12 mouse cellular contexts compared by ENCODE assay signal in the genomic region with DNA sequence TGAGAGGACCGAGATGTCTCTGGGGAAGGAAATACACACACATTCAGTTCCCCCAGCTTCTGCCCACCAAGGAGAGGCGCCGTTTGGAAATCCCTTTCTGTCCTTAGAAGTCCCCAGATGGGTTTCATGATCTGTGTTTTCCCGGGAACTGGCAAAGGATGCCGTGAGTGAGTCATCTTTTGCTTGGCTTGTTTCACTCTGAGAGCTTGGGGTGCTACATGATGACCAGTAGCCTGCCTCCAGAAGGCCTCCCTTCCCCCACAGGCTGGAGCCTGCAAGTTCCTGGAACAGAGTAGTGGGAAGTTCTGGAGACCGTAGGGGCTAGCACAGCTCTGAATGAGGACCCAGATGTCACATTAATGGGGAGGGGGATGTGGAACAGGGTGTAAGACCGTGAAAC. TPM values are rescaled to one million over a fixed set of nuclear protein-coding genes. Genes with fewer than 3 reads are reported as not detected.
A peak's percentile ranks its signal among the peaks of the same experiment; 100 is the strongest.
DNase-seq lines count a peak whose midpoint lies in the region; ATAC-seq and TF ChIP-seq lines count a peak whose summit lies in the region.
"Had no signal": no experiment of that assay in that cellular context is flagged by ENCODE, and none has a peak within 500 bp of the region (broad histone marks: within the 10 kb centered on the region; RNA-seq: fewer than 3 reads in every experiment).

No protein-coding gene starts in this region.

- DNase-seq in heart, adult 18-20 months = peak; percentile 78 to 86
- peak; percentile 94 for DNase-seq in NIH3T3 (ENCODE audit: low read depth)
- peak; percentile 79 for DNase-seq in gastrocnemius, postnatal 25 days
- DNase-seq in lung, postnatal 10 days = peak; percentile 94
- DNase-seq: cerebellum, adult 18-20 months had no signal

- 71% methylated on average over 7 of the region's 7 CpGs for WGBS in heart, embryonic 12.5 days
- WGBS in intestine, embryonic 15.5 days = 81% methylated on average over 7 of the region's 7 CpGs
- WGBS in intestine, postnatal 0 days = 80% methylated on average over 7 of the region's 7 CpGs

- H3K27ac ChIP-seq in heart, embryonic 12.5 days (ENCODE audit: poor library complexity, severe bottlenecking) = no peak overlapping the region
- no peak overlapping the region for H3K27ac ChIP-seq in intestine, embryonic 15.5 days
- no peak overlapping the region for H3K27ac ChIP-seq in intestine, postnatal 0 days (ENCODE audit: low read depth, low read length)
- H3K27ac ChIP-seq: hindbrain, embryonic 10.5 days; limb, embryonic 10.5 days had no signal

- H3K36me3 ChIP-seq in heart, embryonic 12.5 days = no peaks in the 10 kb centered on the region
- no peaks in the 10 kb centered on the region for H3K36me3 ChIP-seq in intestine, embryonic 15.5 days
- H3K36me3 ChIP-seq in intestine, postnatal 0 days (ENCODE audit: control insufficient read depth, insufficient read depth) = no peaks in the 10 kb centered on the region
- H3K36me3 ChIP-seq: hindbrain, embryonic 10.5 days; limb, embryonic 10.5 days had no signal

- H3K4me3 ChIP-seq in heart, embryonic 12.5 days = no peak overlapping the region
- H3K4me3 ChIP-seq in intestine, embryonic 15.5 days (replicated peaks) = no peak overlapping the region
- no peak overlapping the region for H3K4me3 ChIP-seq in intestine, postnatal 0 days (ENCODE audit: low read depth, low read length)
- H3K4me3 ChIP-seq: erythroblast, embryonic 14.5 days; hindbrain, embryonic 10.5 days; limb, embryonic 10.5 days had no signal

- H3K9me3 ChIP-seq in heart, embryonic 12.5 days (replicated peaks) = no peaks in the 10 kb centered on the region
- H3K9me3 ChIP-seq in intestine, embryonic 15.5 days = no peaks in the 10 kb centered on the region
- H3K9me3 ChIP-seq in intestine, postnatal 0 days (ENCODE audit: control insufficient read depth) = no peaks in the 10 kb centered on the region
- H3K9me3 ChIP-seq: hindbrain, embryonic 10.5 days; limb, embryonic 10.5 days had no signal

- H3K27me3 ChIP-seq in heart, embryonic 12.5 days (replicated peaks) = no peaks in the 10 kb centered on the region
- H3K27me3 ChIP-seq in intestine, embryonic 15.5 days (replicated peaks) = no peaks in the 10 kb centered on the region
- H3K27me3 ChIP-seq in intestine, postnatal 0 days (replicated peaks; ENCODE audit: control insufficient read depth, insufficient read depth, low read length) = no peaks in the 10 kb centered on the region

- 0 out of 2 replicates have a peak, but pooled peaks cover 4% of the 10 kb centered on the region for H3K4me1 ChIP-seq in heart, embryonic 12.5 days (replicated peaks)
- no peaks in the 10 kb centered on the region for H3K4me1 ChIP-seq in intestine, embryonic 15.5 days (replicated peaks)
- no peaks in the 10 kb centered on the region for H3K4me1 ChIP-seq in intestine, postnatal 0 days (replicated peaks; ENCODE audit: control insufficient read depth, insufficient read depth, low read length)

- ATAC-seq in heart, embryonic 12.5 days (ENCODE audit: insufficient number of reproducible peaks, low FRiP score) = no peak
- ATAC-seq in inflammation-experienced regulatory T-cells, adult 6 months = no peak
- no peak for ATAC-seq in intestine, embryonic 15.5 days
- no peak for ATAC-seq in intestine, postnatal 0 days

- no peak overlapping the region for H3K9ac ChIP-seq in heart, embryonic 12.5 days
- H3K9ac ChIP-seq in intestine, embryonic 15.5 days = no peak overlapping the region
- no peak overlapping the region for H3K9ac ChIP-seq in intestine, postnatal 0 days (ENCODE audit: low read depth, low read length)

- no peak overlapping the region for H3K4me2 ChIP-seq in heart, embryonic 12.5 days
- no peak overlapping the region for H3K4me2 ChIP-seq in intestine, embryonic 15.5 days (replicated peaks)
- H3K4me2 ChIP-seq in intestine, postnatal 0 days (replicated peaks; ENCODE audit: low read depth) = no peak overlapping the region

- TF ChIP-seq CTCF in intestine, postnatal 0 days (IDR thresholded peaks at IDR 0.05; ENCODE audit: low read depth) = no peak

RNA-seq across cellular contexts. Expression of a gene that starts 10.6 kb away (rescaled TPM):
- total RNA-seq in heart, adult 18-20 months (2021) = 1 to 10 TPM; 4.2 to 4.8 TPM
- 10.9 and 13.4 TPM in 2 replicates for polyA plus RNA-seq in heart, embryonic 12.5 days (2016; fragmentation: Nextera tagmentation; extraction: Ambion mirVana)
- total RNA-seq in gastrocnemius, postnatal 25 days (2021) = 1 to 10 TPM; 3.1 to 3.6 TPM
- polyA plus RNA-seq in inflammation-experienced regulatory T-cells, adult 6 months (2017; shearing (Covaris generic)) = 1 to 10 TPM in 2 of 3 experiments, under 1 TPM in 1; 0.43 to 2.1 (median 1.0) TPM
- 18.1 and 19.4 TPM in 2 replicates for polyA plus RNA-seq in intestine, embryonic 15.5 days (2015; fragmentation: Nextera tagmentation; extraction: Ambion mirVana)
- 23.9 and 25.1 TPM in 2 replicates for polyA plus RNA-seq in intestine, postnatal 0 days (2015; fragmentation: Nextera tagmentation; extraction: Ambion mirVana)

RNA-seq across cellular contexts. Expression of a gene that starts 40.2 kb away (rescaled TPM):
- 10 to 100 TPM; 19.4 to 21.1 TPM for total RNA-seq in heart, adult 18-20 months (2021)
- polyA plus RNA-seq in heart, embryonic 12.5 days (2016; fragmentation: Nextera tagmentation; extraction: Ambion mirVana) = 53.5 and 56.4 TPM in 2 replicates
- 10 to 100 TPM; 12.5 to 15.7 TPM for total RNA-seq in gastrocnemius, postnatal 25 days (2021)
- polyA plus RNA-seq in inflammation-experienced regulatory T-cells, adult 6 months (2017; shearing (Covaris generic)) = 10 to 100 TPM; 41.4 to 46.8 (median 44.1) TPM
- 68.4 and 73.7 TPM in 2 replicates for polyA plus RNA-seq in intestine, embryonic 15.5 days (2015; fragmentation: Nextera tagmentation; extraction: Ambion mirVana)
- polyA plus RNA-seq in intestine, postnatal 0 days (2015; fragmentation: Nextera tagmentation; extraction: Ambion mirVana) = 60.9 and 66.5 TPM in 2 replicates
